Mouse (Mus musculus) forebrain, embryonic 12.5 days (tissue): ENCODE results near the gene Tpx2. TPM values are rescaled to one million over a fixed set of nuclear protein-coding genes. Genes with fewer than 3 reads are reported as not detected.
A peak's percentile ranks its signal among the peaks of the same experiment; 100 is the strongest.

ENCODE experiments used
- ATAC-seq: fragments of 200-750 bp; cut with Nextera tagmentation; 2 replicates; pipeline ENCODE4 v1.8.0; 2017; ENCODE audit warnings: moderate TSS enrichment; ENCODE audit not compliant: low FRiP score
- H3K27ac ChIP-seq: fragments of 300-500 bp; sonication (generic); 2 replicates; pipeline ENCODE4 v1.5.1; 2016; ENCODE audit warnings: mild to moderate bottlenecking
- H3K27me3 ChIP-seq: fragments of 300-500 bp; sonication (generic); 2 replicates; pipeline ENCODE4 v1.6.1; 2016; ENCODE audit warnings: mild to moderate bottlenecking
- H3K36me3 ChIP-seq: fragments of 300-500 bp; sonication (generic); replicated peaks from 2 replicates; pipeline ENCODE4 v1.6.1; 2016; ENCODE audit warnings: mild to moderate bottlenecking
- H3K4me1 ChIP-seq: fragments of 300-500 bp; sonication (generic); 2 replicates; pipeline ENCODE4 v1.6.1; 2016
- H3K4me2 ChIP-seq: fragments of 300-500 bp; sonication (generic); 2 replicates; pipeline ENCODE4 v1.6.1; 2016; ENCODE audit warnings: mild to moderate bottlenecking, moderate library complexity
- H3K4me3 ChIP-seq: fragments of 300-500 bp; sonication (generic); replicated peaks from 2 replicates; pipeline ENCODE4 v1.5.1; 2016; ENCODE audit warnings: mild to moderate bottlenecking
- H3K9ac ChIP-seq: fragments of 300-500 bp; sonication (generic); 2 replicates; pipeline ENCODE4 v1.6.1; 2016; ENCODE audit warnings: mild to moderate bottlenecking
- H3K9me3 ChIP-seq: fragments of 300-500 bp; sonication (generic); 2 replicates; pipeline ENCODE4 v1.6.1; 2016
- WGBS: fragments of 180-500 bp; shearing (Covaris S2); methylation state at CpG from one replicate; pipeline ENCODE4 v1.1.7; 2016; 5-methylcytosine and 5-hydroxymethylcytosine counted together
- polyA plus RNA-seq: library from polyadenylated mRNA; unstranded; fragments of >200 nt; fragmentation: Nextera tagmentation; extraction: Ambion mirVana; gene quantifications from 2 replicates; pipeline ENCODE4 v1.2.1, GENCODE M21; 2016

Tpx2 gene
- polyA plus RNA-seq, 1 experiment from 2014 or later: 133 TPM

GRCm38 (mm10) chr2:152842741-152843140, 5.0 kb upstream of the Tpx2 start:
- H3K27me3 ChIP-seq: no peaks in the 10 kb centered on the region
- no peaks in the 10 kb centered on the region for H3K9me3 ChIP-seq
- 68% methylated on average over 3 of the region's 3 CpGs for WGBS
- H3K4me3 ChIP-seq: no peak overlapping the region
- no peak overlapping the region for H3K9ac ChIP-seq
- ATAC-seq: no peak
- no peaks in the 10 kb centered on the region for H3K36me3 ChIP-seq
- no peaks in the 10 kb centered on the region for H3K4me1 ChIP-seq
- no peak overlapping the region for H3K27ac ChIP-seq
- H3K4me2 ChIP-seq: no peak overlapping the region

- ATAC-seq: no peak
Observed at GRCm38 (mm10) chr2:152847057-152847814, 528 bp upstream of the Tpx2 start.

GRCm38 (mm10) chr2:152848466-152848865, 702 bp downstream of the Tpx2 start:
- Histone ChIP-seq H3K36me3 (peaks cover 14% of the 10 kb centered on the region; the same call in 1 of the 2 replicates), H3K9me3 (no peaks in the 10 kb centered on the region), H3K4me3 (peak overlapping the region; percentile 73), H3K4me1 (peaks cover 27% of the 10 kb centered on the region), H3K27ac (peak overlapping the region; percentile 82; the same call in 1 of the 2 replicates), H3K9ac (peak overlapping the region; percentile 77), H3K4me2 (peak overlapping the region; percentile 70), H3K27me3 (no peaks in the 10 kb centered on the region)
- ATAC-seq: no peak
- 7% methylated on average over 2 of the region's 2 CpGs for WGBS

More at GRCm38 (mm10) chr2:152847057-152847814, 528 bp upstream of the Tpx2 start:
- H3K4me3 ChIP-seq: peak overlapping the region; percentile 73
- WGBS: 18% methylated on average over 3 of the region's 3 CpGs
- H3K9me3 ChIP-seq: no peaks in the 10 kb centered on the region
- H3K4me2 ChIP-seq: peak overlapping the region; percentile 45
- no peak overlapping the region for H3K9ac ChIP-seq
- no peaks in the 10 kb centered on the region for H3K27me3 ChIP-seq
- no peak overlapping the region for H3K27ac ChIP-seq
- peaks cover 27% of the 10 kb centered on the region for H3K4me1 ChIP-seq
- H3K36me3 ChIP-seq: peaks cover 2% of the 10 kb centered on the region; the same call in 1 of the 2 replicates

GRCm38 (mm10) chr2:152859501-152859900, 11.7 kb downstream of the Tpx2 start:
- ATAC-seq: no peak
- H3K27me3 ChIP-seq: no peaks in the 10 kb centered on the region
- peaks cover 57% of the 10 kb centered on the region for H3K36me3 ChIP-seq
- no peak overlapping the region for H3K4me2 ChIP-seq
- H3K4me3 ChIP-seq: no peak overlapping the region
- H3K4me1 ChIP-seq: no peaks in the 10 kb centered on the region
- H3K27ac ChIP-seq: no peak overlapping the region
- 90% methylated on average over 3 of the region's 3 CpGs for WGBS
- H3K9me3 ChIP-seq: no peaks in the 10 kb centered on the region
- H3K9ac ChIP-seq: no peak overlapping the region

- no peak for ATAC-seq
- Histone ChIP-seq H3K4me2 (no peak overlapping the region), H3K27ac (no peak overlapping the region), H3K36me3 (peaks cover 45% of the 10 kb centered on the region), H3K27me3 (no peaks in the 10 kb centered on the region), H3K4me3 (no peak overlapping the region), H3K9me3 (no peaks in the 10 kb centered on the region), H3K9ac (no peak overlapping the region), H3K4me1 (no peaks in the 10 kb centered on the region)
- WGBS: 92% methylated on average over 1 of the region's 1 CpGs
Observed at GRCm38 (mm10) chr2:152861891-152862290, 14.1 kb downstream of the Tpx2 start.

GRCm38 (mm10) chr2:152862638-152863037, 14.9 kb downstream of the Tpx2 start:
- 85% methylated on average over 3 of the region's 3 CpGs for WGBS
- Histone ChIP-seq H3K36me3 (peaks cover 44% of the 10 kb centered on the region), H3K9ac (no peak overlapping the region), H3K4me1 (no peaks in the 10 kb centered on the region), H3K4me2 (no peak overlapping the region), H3K9me3 (no peaks in the 10 kb centered on the region), H3K4me3 (no peak overlapping the region), H3K27me3 (no peaks in the 10 kb centered on the region), H3K27ac (no peak overlapping the region)
- ATAC-seq: no peak

- Histone ChIP-seq H3K27me3 (no peaks in the 10 kb centered on the region), H3K4me2 (no peak overlapping the region), H3K9me3 (no peaks in the 10 kb centered on the region), H3K4me1 (no peaks in the 10 kb centered on the region), H3K27ac (no peak overlapping the region), H3K36me3 (peaks cover 43% of the 10 kb centered on the region), H3K9ac (no peak overlapping the region), H3K4me3 (no peak overlapping the region)
- 95% methylated on average over 6 of the region's 6 CpGs for WGBS
- ATAC-seq: no peak
Observed at GRCm38 (mm10) chr2:152863346-152863745, 15.6 kb downstream of the Tpx2 start.

GRCm38 (mm10) chr2:152878239-152878638, 30.5 kb downstream of the Tpx2 start:
- 96% methylated on average over 3 of the region's 3 CpGs for WGBS
- Histone ChIP-seq H3K27me3 (no peaks in the 10 kb centered on the region), H3K9ac (no peak overlapping the region), H3K36me3 (peaks cover 83% of the 10 kb centered on the region), H3K4me1 (no peaks in the 10 kb centered on the region), H3K9me3 (no peaks in the 10 kb centered on the region), H3K27ac (no peak overlapping the region), H3K4me2 (no peak overlapping the region), H3K4me3 (no peak overlapping the region)
- ATAC-seq: no peak

- peaks cover 85% of the 10 kb centered on the region for H3K36me3 ChIP-seq
- no peak overlapping the region for H3K9ac ChIP-seq
- no peak for ATAC-seq
- 94% methylated on average over 13 of the region's 13 CpGs for WGBS
- no peaks in the 10 kb centered on the region for H3K9me3 ChIP-seq
- no peak overlapping the region for H3K4me3 ChIP-seq
- no peak overlapping the region for H3K27ac ChIP-seq
- H3K27me3 ChIP-seq: no peaks in the 10 kb centered on the region
- H3K4me2 ChIP-seq: no peak overlapping the region
- H3K4me1 ChIP-seq: no peaks in the 10 kb centered on the region
Observed at GRCm38 (mm10) chr2:152880898-152881297, 33.1 kb downstream of the Tpx2 start.

GRCm38 (mm10) chr2:152884101-152884645, 36.4 kb downstream of the Tpx2 start:
- no peak for ATAC-seq
- Histone ChIP-seq H3K4me3 (no peak overlapping the region), H3K9me3 (no peaks in the 10 kb centered on the region), H3K9ac (no peak overlapping the region), H3K36me3 (peaks cover 89% of the 10 kb centered on the region), H3K27ac (no peak overlapping the region), H3K4me2 (no peak overlapping the region), H3K27me3 (no peaks in the 10 kb centered on the region), H3K4me1 (no peaks in the 10 kb centered on the region)
- 94% methylated on average over 6 of the region's 6 CpGs for WGBS

GRCm38 (mm10) chr2:152887230-152887629, 39.5 kb downstream of the Tpx2 start:
- 89% methylated on average over 3 of the region's 3 CpGs for WGBS
- no peaks in the 10 kb centered on the region for H3K9me3 ChIP-seq
- H3K9ac ChIP-seq: no peak overlapping the region
- H3K4me3 ChIP-seq: no peak overlapping the region
- ATAC-seq: no peak
- peaks cover 87% of the 10 kb centered on the region for H3K36me3 ChIP-seq
- no peaks in the 10 kb centered on the region for H3K4me1 ChIP-seq
- H3K27ac ChIP-seq: no peak overlapping the region
- H3K27me3 ChIP-seq: no peaks in the 10 kb centered on the region
- no peak overlapping the region for H3K4me2 ChIP-seq

GRCm38 (mm10) chr2:152888774-152889173, 41.0 kb downstream of the Tpx2 start:
- Histone ChIP-seq H3K36me3 (peaks cover 93% of the 10 kb centered on the region), H3K27ac (no peak overlapping the region), H3K4me1 (no peaks in the 10 kb centered on the region), H3K9ac (no peak overlapping the region), H3K27me3 (no peaks in the 10 kb centered on the region), H3K4me3 (no peak overlapping the region), H3K4me2 (no peak overlapping the region), H3K9me3 (no peaks in the 10 kb centered on the region)
- ATAC-seq: no peak
- WGBS: 93% methylated on average over 5 of the region's 5 CpGs

GRCm38 (mm10) chr2:152895834-152896233, 48.1 kb downstream of the Tpx2 start:
- H3K9me3 ChIP-seq: no peaks in the 10 kb centered on the region
- H3K4me1 ChIP-seq: no peaks in the 10 kb centered on the region
- 95% methylated on average over 9 of the region's 9 CpGs for WGBS
- H3K36me3 ChIP-seq: peaks cover 53% of the 10 kb centered on the region
- ATAC-seq: no peak
- no peak overlapping the region for H3K27ac ChIP-seq
- no peaks in the 10 kb centered on the region for H3K27me3 ChIP-seq
- H3K4me3 ChIP-seq: no peak overlapping the region
- H3K4me2 ChIP-seq: no peak overlapping the region
- H3K9ac ChIP-seq: no peak overlapping the region
